Mouse (Mus musculus) right cerebral cortex, postnatal 36 days (tissue): Measurements from ENCODE around the gene Tom1l2.

Source experiments
- DNase-seq, 2 experiments: peaks; one replicate each; pipeline ENCODE4 v3.0.0; 2022; ENCODE audit warnings: low spot score in 2 of 2, mixed read lengths in 1 of 2

Tom1l2 gene

GRCm38 (mm10) chr11:60352559-60353411 lies at the start of gene Tom1l2, which contains the start of gene Drc3:
TSS of gene Tom1l2 (minus strand) at chr11:60352905.
TSS of gene Drc3 (plus strand) at chr11:60353329.
- DNase-seq = peak; percentile 100

- DNase-seq = peak; percentile 52 to 69
Measured at GRCm38 (mm10) chr11:60397172-60397571, 44.5 kb upstream of the Tom1l2 start.

- DNase-seq = no peak
Measured at GRCm38 (mm10) chr11:60396546-60396945, 43.8 kb upstream of the Tom1l2 start.

- peak in 1 of 2 experiments; percentile 6 for DNase-seq
Measured at GRCm38 (mm10) chr11:60391346-60391745, 38.6 kb upstream of the Tom1l2 start.

GRCm38 (mm10) chr11:60387944-60388343 lies 35.2 kb upstream of the Tom1l2 start:
- DNase-seq = no peak

- DNase-seq = no peak
Measured at GRCm38 (mm10) chr11:60385946-60386345, 33.2 kb upstream of the Tom1l2 start.

GRCm38 (mm10) chr11:60384762-60385421 lies 32.2 kb upstream of the Tom1l2 start:
- DNase-seq = peak; percentile 77 to 84

GRCm38 (mm10) chr11:60383518-60383917 lies 30.8 kb upstream of the Tom1l2 start:
- DNase-seq = no peak

- DNase-seq = no peak
Measured at GRCm38 (mm10) chr11:60374481-60374880, 21.8 kb upstream of the Tom1l2 start.

GRCm38 (mm10) chr11:60370431-60370830 lies 17.7 kb upstream of the Tom1l2 start:
- no peak for DNase-seq

GRCm38 (mm10) chr11:60369448-60369847 lies 16.7 kb upstream of the Tom1l2 start:
- DNase-seq = no peak

- DNase-seq = no peak
Measured at GRCm38 (mm10) chr11:60368909-60369308, 16.2 kb upstream of the Tom1l2 start.

- DNase-seq = no peak
Measured at GRCm38 (mm10) chr11:60367256-60367655, 14.6 kb upstream of the Tom1l2 start.

- DNase-seq = no peak
Measured at GRCm38 (mm10) chr11:60366239-60367019, 13.7 kb upstream of the Tom1l2 start.

- no peak for DNase-seq
Measured at GRCm38 (mm10) chr11:60360631-60361201, 8.0 kb upstream of the Tom1l2 start.

- DNase-seq = no peak
Measured at GRCm38 (mm10) chr11:60359936-60360335, 7.2 kb upstream of the Tom1l2 start.

GRCm38 (mm10) chr11:60359138-60359537 lies 6.4 kb upstream of the Tom1l2 start:
- DNase-seq = no peak

GRCm38 (mm10) chr11:60358548-60358947 lies 5.8 kb upstream of the Tom1l2 start:
- DNase-seq = no peak

GRCm38 (mm10) chr11:60357116-60357515 lies 4.4 kb upstream of the Tom1l2 start:
- DNase-seq = no peak

- no peak for DNase-seq
Measured at GRCm38 (mm10) chr11:60355952-60356351, 3.2 kb upstream of the Tom1l2 start.

GRCm38 (mm10) chr11:60351925-60352371 lies 757 bp downstream of the Tom1l2 start:
- DNase-seq = peak; percentile 45 to 65

GRCm38 (mm10) chr11:60351388-60351787 lies 1.3 kb downstream of the Tom1l2 start:
- no peak for DNase-seq
